Mouse (Mus musculus): ENCODE measurements around the gene Lrrc4. TPM values are rescaled to one million over a fixed set of nuclear protein-coding genes. Genes with fewer than 3 reads are reported as not detected.

The Lrrc4 gene
- polyA plus RNA-seq, 1 experiment from 2014 or later: 0.51 TPM

DNA sequence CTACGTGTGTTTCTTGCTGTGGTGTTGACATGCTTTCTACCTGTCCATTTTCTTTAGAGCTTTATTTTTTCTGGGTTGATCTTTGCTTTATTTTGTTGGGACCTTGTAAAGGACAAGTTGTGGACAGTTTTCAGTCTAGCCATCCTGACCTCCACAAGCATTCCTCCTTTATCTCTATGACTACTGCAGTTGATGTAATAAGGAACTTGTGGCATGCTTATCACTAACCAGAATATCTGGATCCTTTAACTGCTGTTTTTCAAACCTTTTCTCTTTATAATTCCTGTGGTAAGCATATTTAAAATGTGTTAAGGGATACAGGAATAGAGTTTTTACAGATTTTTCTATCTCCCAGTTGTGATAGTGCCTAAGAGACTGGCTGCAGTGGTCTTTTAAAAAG is 152.7 kb downstream of the Lrrc4 start:
- Histone ChIP-seq H3K4me1 (replicated peaks; ENCODE audit: control insufficient read depth, insufficient read depth) (no peaks in the 10 kb centered on the region; the same call in none of the 2 replicates), H3K27ac (replicated peaks) (no peak overlapping the region), H3K27me3 (ENCODE audit: control insufficient read depth, insufficient read depth, low read length) (no peaks in the 10 kb centered on the region), H3K4me2 (replicated peaks; ENCODE audit: low read depth) (no peak overlapping the region), H3K36me3 (ENCODE audit: control insufficient read depth, insufficient read depth, low read length) (no peaks in the 10 kb centered on the region), H3K4me3 (ENCODE audit: low read depth, low read length) (no peak overlapping the region), H3K9me3 (ENCODE audit: control insufficient read depth, low read length) (no peaks in the 10 kb centered on the region), H3K9ac (ENCODE audit: low read length) (no peak overlapping the region)
- ATAC-seq (ENCODE audit: low FRiP score, low TSS enrichment) (no peak), DNase-seq (ENCODE audit: low spot score) (no peak)
- WGBS: 82% methylated on average over 1 of the region's 1 CpGs
- TF ChIP-seq CTCF (IDR thresholded peaks at IDR 0.05; ENCODE audit: low read depth) (no peak), EP300 (optimal IDR thresholded peaks at IDR 0.05) (no peak)

DNA sequence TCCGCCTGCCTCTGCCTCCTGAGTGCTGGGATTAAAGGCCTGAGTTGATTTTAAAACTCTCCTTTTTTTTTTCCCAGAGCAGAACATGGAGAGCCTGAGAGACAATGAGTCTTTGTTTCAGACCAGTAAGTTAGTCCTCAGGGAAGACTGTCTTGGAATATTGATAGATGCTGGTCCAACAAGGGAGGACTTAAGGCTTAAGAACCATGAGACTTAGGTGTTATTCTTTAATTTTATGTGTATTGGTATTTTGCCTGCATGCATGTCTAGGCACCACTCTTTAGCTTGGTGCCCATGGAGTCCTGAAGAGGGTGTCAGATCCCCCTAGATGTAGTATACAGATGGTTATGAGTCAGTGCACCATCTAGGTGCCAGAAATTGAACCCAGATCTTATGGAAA is 156.9 kb downstream of the Lrrc4 start:
- Histone ChIP-seq H3K4me1 (replicated peaks; ENCODE audit: control insufficient read depth, insufficient read depth) (no peaks in the 10 kb centered on the region), H3K36me3 (ENCODE audit: control insufficient read depth, insufficient read depth, low read length) (no peaks in the 10 kb centered on the region), H3K27me3 (ENCODE audit: control insufficient read depth, insufficient read depth, low read length) (no peaks in the 10 kb centered on the region), H3K27ac (replicated peaks) (no peak overlapping the region), H3K9ac (ENCODE audit: low read length) (no peak overlapping the region), H3K4me2 (replicated peaks; ENCODE audit: low read depth) (no peak overlapping the region), H3K9me3 (ENCODE audit: control insufficient read depth, low read length) (no peaks in the 10 kb centered on the region), H3K4me3 (ENCODE audit: low read depth, low read length) (no peak overlapping the region)
- no peak for ATAC-seq (ENCODE audit: low FRiP score, low TSS enrichment)
- TF ChIP-seq CTCF (IDR thresholded peaks at IDR 0.05; ENCODE audit: low read depth) (no peak), EP300 (optimal IDR thresholded peaks at IDR 0.05) (no peak)
- WGBS: 96% methylated on average over 1 of the region's 1 CpGs
- no peak for DNase-seq (ENCODE audit: low spot score)

DNA sequence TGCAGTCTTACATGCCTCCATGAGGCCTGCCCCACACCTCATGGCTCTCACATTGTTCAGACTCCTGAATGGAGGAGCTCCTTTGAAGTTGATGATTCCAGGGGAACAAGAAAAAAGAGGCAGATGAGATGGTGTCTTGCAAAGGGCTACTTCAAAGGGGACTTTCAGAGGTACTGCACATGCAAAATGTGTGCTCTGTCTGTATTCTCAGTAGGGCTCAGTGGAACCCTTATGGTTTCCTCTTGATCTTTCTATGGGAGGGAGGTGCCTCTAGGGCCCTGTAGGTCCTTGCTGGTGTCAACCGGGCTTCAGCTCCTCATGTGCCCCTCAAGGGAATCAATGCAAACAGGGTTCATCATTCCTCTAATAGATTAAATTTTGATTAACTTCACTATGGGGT is 159.2 kb downstream of the Lrrc4 start:
- Histone ChIP-seq H3K4me2 (replicated peaks; ENCODE audit: low read depth) (no peak overlapping the region), H3K27me3 (ENCODE audit: control insufficient read depth, insufficient read depth, low read length) (no peaks in the 10 kb centered on the region), H3K4me1 (replicated peaks; ENCODE audit: control insufficient read depth, insufficient read depth) (no peaks in the 10 kb centered on the region), H3K9ac (ENCODE audit: low read length) (no peak overlapping the region), H3K36me3 (ENCODE audit: control insufficient read depth, insufficient read depth, low read length) (no peaks in the 10 kb centered on the region), H3K27ac (replicated peaks) (no peak overlapping the region), H3K9me3 (ENCODE audit: control insufficient read depth, low read length) (no peaks in the 10 kb centered on the region), H3K4me3 (ENCODE audit: low read depth, low read length) (no peak overlapping the region)
- TF ChIP-seq EP300 (optimal IDR thresholded peaks at IDR 0.05) (no peak), CTCF (IDR thresholded peaks at IDR 0.05; ENCODE audit: low read depth) (no peak)
- ATAC-seq (ENCODE audit: low FRiP score, low TSS enrichment): no peak
- 78% methylated on average over 1 of the region's 1 CpGs for WGBS
- DNase-seq (ENCODE audit: low spot score): no peak

DNA sequence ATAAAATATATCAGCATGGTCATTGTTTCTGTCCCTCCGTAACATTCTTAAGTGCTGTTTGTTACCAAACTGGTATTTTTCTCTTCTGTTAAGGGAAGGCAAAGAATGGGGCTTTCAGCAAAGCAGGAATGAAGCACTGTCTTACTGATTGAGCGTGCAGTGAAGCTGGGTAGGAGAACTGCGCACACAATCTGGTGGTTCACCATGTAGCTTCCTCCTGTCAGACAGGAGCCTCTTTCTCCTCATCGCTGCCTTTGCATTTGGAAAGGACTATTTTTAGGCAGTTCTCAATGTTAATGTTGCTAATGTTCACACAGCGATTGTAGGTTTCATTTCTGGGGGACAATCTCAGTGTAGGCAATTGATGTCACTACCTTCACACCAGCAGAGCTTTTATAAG is 162.3 kb downstream of the Lrrc4 start:
- Histone ChIP-seq H3K9ac (ENCODE audit: low read length) (no peak overlapping the region), H3K36me3 (ENCODE audit: control insufficient read depth, insufficient read depth, low read length) (no peaks in the 10 kb centered on the region), H3K27ac (replicated peaks) (no peak overlapping the region), H3K27me3 (ENCODE audit: control insufficient read depth, insufficient read depth, low read length) (no peaks in the 10 kb centered on the region), H3K9me3 (ENCODE audit: control insufficient read depth, low read length) (no peaks in the 10 kb centered on the region), H3K4me1 (replicated peaks; ENCODE audit: control insufficient read depth, insufficient read depth) (no peaks in the 10 kb centered on the region), H3K4me3 (ENCODE audit: low read depth, low read length) (no peak overlapping the region), H3K4me2 (replicated peaks; ENCODE audit: low read depth) (no peak overlapping the region)
- no peak for DNase-seq (ENCODE audit: low spot score)
- 96% methylated on average over 5 of the region's 5 CpGs for WGBS
- TF ChIP-seq EP300 (optimal IDR thresholded peaks at IDR 0.05) (no peak), CTCF (IDR thresholded peaks at IDR 0.05; ENCODE audit: low read depth) (no peak)
- ATAC-seq (ENCODE audit: low FRiP score, low TSS enrichment): no peak

DNA sequence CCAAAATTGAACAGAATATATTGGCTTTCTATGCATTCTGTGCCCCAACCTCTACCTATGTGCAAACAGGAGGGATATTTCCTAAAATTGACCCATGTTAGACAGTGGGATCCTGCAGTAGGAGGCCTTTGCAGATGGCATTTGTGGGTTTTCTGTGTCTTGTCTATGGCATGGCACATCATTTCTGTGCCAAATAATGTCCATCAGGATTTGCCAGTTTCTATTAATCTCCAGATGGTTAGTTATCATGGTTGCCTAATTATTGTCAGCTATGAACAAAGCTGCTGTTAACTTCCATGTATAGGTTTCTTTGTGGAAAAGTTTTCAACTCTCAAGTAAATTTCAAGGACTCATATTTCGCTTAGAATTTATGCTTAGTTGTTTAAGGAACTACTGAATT is 164.0 kb downstream of the Lrrc4 start:
- no peak overlapping the region for H3K4me2 ChIP-seq (replicated peaks; ENCODE audit: low read depth)
- H3K36me3 ChIP-seq (ENCODE audit: control insufficient read depth, insufficient read depth, low read length): no peaks in the 10 kb centered on the region
- no peak overlapping the region for H3K4me3 ChIP-seq (ENCODE audit: low read depth, low read length)
- ATAC-seq (ENCODE audit: low FRiP score, low TSS enrichment) (no peak), DNase-seq (ENCODE audit: low spot score) (no peak)
- H3K9me3 ChIP-seq (ENCODE audit: control insufficient read depth, low read length): no peaks in the 10 kb centered on the region
- TF ChIP-seq EP300 (optimal IDR thresholded peaks at IDR 0.05) (no peak), CTCF (IDR thresholded peaks at IDR 0.05; ENCODE audit: low read depth) (no peak)
- no peaks in the 10 kb centered on the region for H3K4me1 ChIP-seq (replicated peaks; ENCODE audit: control insufficient read depth, insufficient read depth)
- H3K27me3 ChIP-seq (ENCODE audit: control insufficient read depth, insufficient read depth, low read length): no peaks in the 10 kb centered on the region
- H3K9ac ChIP-seq (ENCODE audit: low read length): no peak overlapping the region
- H3K27ac ChIP-seq (replicated peaks): no peak overlapping the region
- WGBS: 98% methylated on average over 1 of the region's 1 CpGs

DNA sequence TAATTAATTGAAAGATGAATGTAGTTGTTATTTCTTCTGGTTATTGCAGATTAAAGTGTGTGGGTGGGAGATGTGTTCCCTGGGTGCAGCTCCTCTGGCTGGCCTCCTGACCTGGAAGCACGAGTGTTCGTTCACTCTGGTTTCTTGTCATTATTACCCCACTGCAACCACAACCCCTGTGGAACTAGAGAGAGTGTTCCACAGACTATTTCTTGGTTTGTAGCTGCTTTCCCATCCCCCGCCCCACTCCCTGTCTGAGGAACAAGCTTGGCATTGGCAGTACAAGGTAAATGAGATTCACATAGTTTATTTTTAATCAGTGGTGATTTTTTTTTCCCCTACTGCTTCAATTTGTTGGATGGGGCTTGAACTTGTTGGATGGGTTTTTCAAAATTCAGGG is 166.8 kb downstream of the Lrrc4 start:
- no peak overlapping the region for H3K4me2 ChIP-seq (replicated peaks; ENCODE audit: low read depth)
- DNase-seq (ENCODE audit: low spot score) (no peak), ATAC-seq (ENCODE audit: low FRiP score, low TSS enrichment) (no peak)
- H3K27ac ChIP-seq (replicated peaks): no peak overlapping the region
- no peaks in the 10 kb centered on the region for H3K27me3 ChIP-seq (ENCODE audit: control insufficient read depth, insufficient read depth, low read length)
- 71% methylated on average over 3 of the region's 3 CpGs for WGBS
- H3K4me1 ChIP-seq (replicated peaks; ENCODE audit: control insufficient read depth, insufficient read depth): no peaks in the 10 kb centered on the region
- H3K36me3 ChIP-seq (ENCODE audit: control insufficient read depth, insufficient read depth, low read length): no peaks in the 10 kb centered on the region
- H3K9me3 ChIP-seq (ENCODE audit: control insufficient read depth, low read length): no peaks in the 10 kb centered on the region
- H3K9ac ChIP-seq (ENCODE audit: low read length): no peak overlapping the region
- H3K4me3 ChIP-seq (ENCODE audit: low read depth, low read length): no peak overlapping the region
- TF ChIP-seq CTCF (IDR thresholded peaks at IDR 0.05; ENCODE audit: low read depth) (no peak), EP300 (optimal IDR thresholded peaks at IDR 0.05) (no peak)
